9 mouse cellular contexts compared by ENCODE assay signal in genomic region chr14:123513376-123514141, GRCm38 (mm10).
DNase-seq lines count a peak whose midpoint lies in the region; ATAC-seq lines count a peak whose summit lies in the region.
"Had no signal": no experiment of that assay in that cellular context is flagged by ENCODE, and none has a peak within 500 bp of the region (broad histone marks: within the 10 kb centered on the region; RNA-seq: fewer than 3 reads in every experiment).

No protein-coding gene starts in this region.

- no peaks in the 10 kb centered on the region for H3K36me3 ChIP-seq in kidney, embryonic 15.5 days
- H3K36me3 ChIP-seq in forebrain, embryonic 11.5 days (ENCODE audit: control insufficient read depth, insufficient read depth, low read length): no peaks in the 10 kb centered on the region
- H3K36me3 ChIP-seq in midbrain, embryonic 16.5 days (ENCODE audit: control insufficient read depth, insufficient read depth, low read length): 0 out of 2 replicates have a peak, but pooled peaks cover 3% of the 10 kb centered on the region
- H3K36me3 ChIP-seq: heart, embryonic 13.5 days had no signal

- no peak for DNase-seq in kidney, adult 18-20 months
- peak; percentile 83 for DNase-seq in forebrain, embryonic 11.5 days (ENCODE audit: low spot score)
- peak; percentile 81 for DNase-seq in layer of hippocampus, adult 9-11 months
- DNase-seq in testis, postnatal 10 days (ENCODE audit: low spot score): no peak
- DNase-seq in urinary bladder, postnatal 4 days (ENCODE audit: low spot score in 2 of 2): no peak
- DNase-seq in c-Kit-positive CD71-positive TER-119-positive erythroid progenitor cells, embryonic 14.5 days (ENCODE audit: low spot score): no peak

- ATAC-seq in kidney, embryonic 15.5 days (replicated peaks; ENCODE audit: low FRiP score): peak; percentile 80
- ATAC-seq in forebrain, embryonic 11.5 days (replicated peaks; ENCODE audit: low FRiP score): peak; percentile 99
- ATAC-seq in midbrain, embryonic 16.5 days: peak; percentile 99

- H3K9ac ChIP-seq in kidney, embryonic 15.5 days: no peak overlapping the region
- H3K9ac ChIP-seq in forebrain, embryonic 11.5 days (ENCODE audit: low read length): no peak overlapping the region
- 0 out of 2 replicates have a peak overlapping the region, but pooled peaks have one; percentile 25 for H3K9ac ChIP-seq in midbrain, embryonic 16.5 days (ENCODE audit: low read depth, low read length)
- H3K9ac ChIP-seq: heart, embryonic 13.5 days had no signal

- H3K4me1 ChIP-seq in kidney, embryonic 15.5 days: no peaks in the 10 kb centered on the region
- 0 out of 2 replicates have a peak, but pooled peaks cover 3% of the 10 kb centered on the region for H3K4me1 ChIP-seq in forebrain, embryonic 11.5 days (replicated peaks; ENCODE audit: control insufficient read depth, insufficient read depth, low read length)
- peaks cover 20% of the 10 kb centered on the region for H3K4me1 ChIP-seq in midbrain, embryonic 16.5 days (ENCODE audit: control insufficient read depth, insufficient read depth, low read length)
- H3K4me1 ChIP-seq: heart, embryonic 13.5 days had no signal

- no peaks in the 10 kb centered on the region for H3K27me3 ChIP-seq in kidney, embryonic 15.5 days
- H3K27me3 ChIP-seq in forebrain, embryonic 11.5 days (ENCODE audit: control insufficient read depth, insufficient read depth, low read length): no peaks in the 10 kb centered on the region
- no peaks in the 10 kb centered on the region for H3K27me3 ChIP-seq in midbrain, embryonic 16.5 days (ENCODE audit: control insufficient read depth, insufficient read depth, low read depth, low read length)
- H3K27me3 ChIP-seq: heart, embryonic 13.5 days had no signal

- 46% methylated on average over 8 of the region's 8 CpGs for WGBS in kidney, embryonic 15.5 days
- WGBS in forebrain, embryonic 11.5 days: 17% methylated on average over 8 of the region's 8 CpGs
- WGBS in midbrain, embryonic 16.5 days: 8% methylated on average over 8 of the region's 8 CpGs

- no peaks in the 10 kb centered on the region for H3K9me3 ChIP-seq in kidney, embryonic 15.5 days (replicated peaks)
- no peaks in the 10 kb centered on the region for H3K9me3 ChIP-seq in forebrain, embryonic 11.5 days (ENCODE audit: control insufficient read depth, low read length)
- H3K9me3 ChIP-seq in midbrain, embryonic 16.5 days (replicated peaks; ENCODE audit: control insufficient read depth, low read length, poor library complexity, severe bottlenecking): no peaks in the 10 kb centered on the region
- H3K9me3 ChIP-seq: heart, embryonic 13.5 days had no signal

- no peak overlapping the region for H3K4me2 ChIP-seq in kidney, embryonic 15.5 days
- no peak overlapping the region; the same call in 1 of the 2 replicates for H3K4me2 ChIP-seq in forebrain, embryonic 11.5 days (ENCODE audit: low read depth, low read length, severe bottlenecking)
- peak overlapping the region; percentile 31 for H3K4me2 ChIP-seq in midbrain, embryonic 16.5 days (ENCODE audit: low read length)
- H3K4me2 ChIP-seq: heart, embryonic 13.5 days had no signal

- no peak overlapping the region for H3K27ac ChIP-seq in kidney, embryonic 15.5 days
- peak overlapping the region; percentile 21 for H3K27ac ChIP-seq in forebrain, embryonic 11.5 days (ENCODE audit: low read depth, low read length)
- peak overlapping the region; percentile 88 for H3K27ac ChIP-seq in midbrain, embryonic 16.5 days (ENCODE audit: low read length)
- H3K27ac ChIP-seq: heart, embryonic 13.5 days had no signal

- no peak overlapping the region for H3K4me3 ChIP-seq in kidney, embryonic 15.5 days (replicated peaks)
- no peak overlapping the region for H3K4me3 ChIP-seq in forebrain, embryonic 11.5 days (ENCODE audit: low read depth, low read length)
- H3K4me3 ChIP-seq in midbrain, embryonic 16.5 days (ENCODE audit: low read depth, low read length): no peak overlapping the region
- H3K4me3 ChIP-seq: heart, embryonic 13.5 days had no signal

Comparison
In these comparisons a context has a peak if more than half of its experiments do, and no peak if none do; other contexts are left out.
1. DNase-seq: peak in forebrain, embryonic 11.5 days (single experiment) and layer of hippocampus, adult 9-11 months (single experiment); none in kidney, adult 18-20 months (single experiment), testis, postnatal 10 days (single experiment), urinary bladder, postnatal 4 days (0 of 2) and c-Kit-positive CD71-positive TER-119-positive erythroid progenitor cells, embryonic 14.5 days (single experiment).
2. Peak in every context shown above with its lines, with median percentiles within 50 percentile points of each other: ATAC-seq.